Mouse (Mus musculus): ENCODE measurements around the gene Clpx. TPM values are rescaled to one million over a fixed set of nuclear protein-coding genes. Genes with fewer than 3 reads are reported as not detected.

Clpx gene
- polyA plus RNA-seq, 1 experiment from 2014 or later: 37.2 TPM

DNA sequence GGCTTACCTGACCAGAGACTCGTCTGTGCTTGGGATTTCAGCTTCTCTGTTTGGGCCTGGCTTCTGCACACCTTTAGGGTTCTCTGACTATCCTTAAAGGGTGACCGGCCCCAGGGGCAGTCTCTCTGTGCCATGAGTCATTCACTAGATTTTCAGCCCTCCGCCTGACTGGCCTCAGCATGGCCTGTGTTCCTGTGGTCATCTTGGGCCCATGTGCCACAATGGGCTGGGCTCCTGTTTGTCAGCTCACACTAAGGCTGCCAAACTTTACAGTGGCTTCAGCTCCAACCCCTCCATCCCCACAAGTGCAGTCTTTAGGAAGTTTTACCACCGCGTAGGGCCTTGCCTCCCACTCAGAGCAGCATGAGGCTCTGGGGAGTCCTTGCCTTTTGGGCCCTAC lies 59.2 kb downstream of the Clpx start:
- H3K9ac ChIP-seq (ENCODE audit: low read depth, low read length): no peak overlapping the region
- no peaks in the 10 kb centered on the region for H3K27me3 ChIP-seq (replicated peaks; ENCODE audit: control insufficient read depth, insufficient read depth, low read length)
- no peaks in the 10 kb centered on the region for H3K9me3 ChIP-seq (ENCODE audit: control insufficient read depth, low read length)
- peaks cover 1% of the 10 kb centered on the region for H3K4me1 ChIP-seq (ENCODE audit: control insufficient read depth, insufficient read depth, low read depth, low read length)
- peaks cover 15% of the 10 kb centered on the region for H3K36me3 ChIP-seq (ENCODE audit: control insufficient read depth, insufficient read depth, low read length)
- H3K27ac ChIP-seq (ENCODE audit: low read depth, low read length): no peak overlapping the region
- ATAC-seq: no peak
- 89% methylated on average over 5 of the region's 5 CpGs for WGBS
- no peak overlapping the region for H3K4me2 ChIP-seq (ENCODE audit: low read length)
- no peak overlapping the region for H3K4me3 ChIP-seq (ENCODE audit: low read length)

DNA sequence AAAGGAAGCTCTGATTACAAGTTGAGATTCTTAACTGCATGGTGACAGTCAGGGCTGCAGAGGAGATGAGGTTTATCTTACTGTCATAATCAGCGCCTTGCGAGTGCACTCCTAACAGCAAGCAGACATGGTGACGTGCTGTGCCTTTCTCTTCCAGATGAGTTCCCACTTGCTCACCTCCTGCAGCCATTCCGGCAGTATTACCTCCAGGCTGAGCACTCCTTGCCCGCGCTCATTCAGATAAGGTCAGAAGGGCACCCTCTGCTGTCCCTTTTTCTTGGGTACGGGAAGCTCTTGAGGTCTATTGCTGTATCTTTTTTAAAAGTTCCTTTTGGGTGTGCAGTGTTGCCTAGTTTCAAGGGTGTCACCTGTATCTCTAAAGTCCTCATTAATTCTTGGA lies 62.5 kb downstream of the Clpx start:
- Histone ChIP-seq H3K4me1 (ENCODE audit: control insufficient read depth, insufficient read depth, low read depth, low read length) (no peaks in the 10 kb centered on the region), H3K27me3 (replicated peaks; ENCODE audit: control insufficient read depth, insufficient read depth, low read length) (no peaks in the 10 kb centered on the region), H3K27ac (ENCODE audit: low read depth, low read length) (no peak overlapping the region), H3K4me2 (ENCODE audit: low read length) (no peak overlapping the region), H3K9ac (ENCODE audit: low read depth, low read length) (no peak overlapping the region), H3K9me3 (ENCODE audit: control insufficient read depth, low read length) (no peaks in the 10 kb centered on the region), H3K4me3 (ENCODE audit: low read length) (no peak overlapping the region), H3K36me3 (ENCODE audit: control insufficient read depth, insufficient read depth, low read length) (peaks cover 41% of the 10 kb centered on the region)
- WGBS: 86% methylated on average over 7 of the region's 7 CpGs
- ATAC-seq: no peak

DNA sequence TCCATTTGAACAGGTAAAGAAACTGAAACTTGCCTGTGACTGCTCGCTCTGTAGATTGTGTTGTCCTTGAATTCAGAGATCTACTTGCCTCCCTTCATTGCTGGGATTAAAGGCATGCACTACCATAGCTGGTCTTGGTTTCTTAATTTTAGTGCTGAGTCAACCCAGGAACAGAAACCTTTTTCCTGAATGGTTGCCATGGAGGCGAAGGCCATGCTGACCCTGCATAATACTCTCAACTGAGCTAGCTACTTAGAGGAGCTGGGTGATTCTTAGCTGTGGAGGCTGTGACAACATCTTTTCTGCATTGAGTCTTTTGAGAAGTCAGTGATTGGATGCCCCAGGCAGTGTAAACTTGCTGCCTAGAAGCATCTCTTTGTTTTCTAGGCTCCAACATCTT lies 62.9 kb downstream of the Clpx start:
- 90% methylated on average over 2 of the region's 2 CpGs for WGBS
- Histone ChIP-seq H3K4me2 (ENCODE audit: low read length) (no peak overlapping the region), H3K4me1 (ENCODE audit: control insufficient read depth, insufficient read depth, low read depth, low read length) (no peaks in the 10 kb centered on the region), H3K4me3 (ENCODE audit: low read length) (no peak overlapping the region), H3K9me3 (ENCODE audit: control insufficient read depth, low read length) (no peaks in the 10 kb centered on the region), H3K36me3 (ENCODE audit: control insufficient read depth, insufficient read depth, low read length) (peaks cover 41% of the 10 kb centered on the region), H3K9ac (ENCODE audit: low read depth, low read length) (no peak overlapping the region), H3K27ac (ENCODE audit: low read depth, low read length) (no peak overlapping the region), H3K27me3 (replicated peaks; ENCODE audit: control insufficient read depth, insufficient read depth, low read length) (no peaks in the 10 kb centered on the region)
- no peak for ATAC-seq

DNA sequence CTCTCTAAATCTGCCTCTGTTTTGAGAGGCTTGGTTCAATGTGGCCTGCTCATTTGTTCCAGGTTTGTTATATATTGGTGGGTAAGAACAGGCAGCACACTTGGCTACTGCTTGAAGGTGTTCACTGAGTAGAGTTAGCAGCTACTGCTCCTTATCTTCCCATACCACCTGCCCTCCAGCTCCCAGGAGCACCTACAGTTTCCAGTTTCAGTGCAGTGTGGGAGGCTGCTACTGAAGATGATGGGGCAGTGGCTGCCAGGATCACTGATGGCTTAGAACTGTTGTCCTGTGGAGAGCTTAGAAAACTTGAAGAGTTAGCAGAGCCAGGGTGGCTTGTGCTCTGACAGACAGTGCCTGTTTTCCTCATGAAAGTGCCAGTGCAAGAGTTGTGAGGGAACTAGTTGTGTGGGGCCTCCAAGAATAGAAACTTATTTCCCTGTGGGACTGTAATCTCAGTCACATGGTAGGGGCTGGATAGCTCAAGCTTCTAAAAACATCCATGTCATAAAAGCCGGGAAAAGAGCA lies 65.0 kb downstream of the Clpx start:
- H3K27me3 ChIP-seq (replicated peaks; ENCODE audit: control insufficient read depth, insufficient read depth, low read length): no peaks in the 10 kb centered on the region
- no peak overlapping the region for H3K4me2 ChIP-seq (ENCODE audit: low read length)
- H3K4me1 ChIP-seq (ENCODE audit: control insufficient read depth, insufficient read depth, low read depth, low read length): no peaks in the 10 kb centered on the region
- WGBS: 92% methylated on average over 1 of the region's 1 CpGs
- H3K9me3 ChIP-seq (ENCODE audit: control insufficient read depth, low read length): no peaks in the 10 kb centered on the region
- no peak for ATAC-seq
- H3K9ac ChIP-seq (ENCODE audit: low read depth, low read length): no peak overlapping the region
- peaks cover 41% of the 10 kb centered on the region for H3K36me3 ChIP-seq (ENCODE audit: control insufficient read depth, insufficient read depth, low read length)
- H3K27ac ChIP-seq (ENCODE audit: low read depth, low read length): no peak overlapping the region
- no peak overlapping the region for H3K4me3 ChIP-seq (ENCODE audit: low read length)

DNA sequence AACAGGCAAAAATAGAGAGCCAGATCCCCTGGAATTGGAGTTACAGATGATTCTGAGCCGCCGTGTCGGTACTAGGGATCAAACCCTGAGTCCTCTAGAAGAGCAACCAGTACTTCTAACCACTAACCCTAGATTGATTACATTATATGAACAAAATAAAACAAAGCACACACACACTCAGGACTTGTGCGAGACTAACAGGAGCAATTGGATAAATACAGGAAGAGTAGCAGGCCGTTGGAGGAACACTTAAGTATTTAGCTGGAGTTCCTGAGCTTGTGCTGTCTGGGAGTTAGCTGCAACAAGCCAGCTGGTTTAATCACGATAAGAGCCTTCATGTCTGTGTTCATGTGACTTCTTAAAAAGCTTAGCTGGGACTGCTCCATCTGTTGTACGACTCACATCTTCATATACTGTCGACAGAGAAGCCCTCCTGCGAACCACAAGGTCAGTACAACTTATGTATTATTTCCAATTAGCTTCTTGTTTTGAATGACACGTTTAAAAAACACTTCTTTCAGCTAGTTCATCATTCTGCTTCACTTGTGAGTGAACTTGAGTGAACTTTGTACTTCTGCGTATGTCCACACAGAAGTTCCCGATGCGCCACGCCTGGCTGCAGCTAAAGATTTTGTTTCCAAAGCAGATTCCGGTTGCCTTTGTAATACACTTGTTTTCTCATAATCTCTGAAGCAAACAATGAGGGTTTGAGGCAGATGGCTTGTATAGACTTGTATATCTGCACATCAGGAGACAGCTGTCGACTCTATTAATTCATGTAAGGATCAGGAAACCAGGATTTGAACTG lies 66.8 kb downstream of the Clpx start, which contains the start of gene Ubap1l:
Gene Ubap1l (plus strand): TSS at position 401 of the 808 bp plus-strand sequence.
- Histone ChIP-seq H3K9ac (ENCODE audit: low read depth, low read length) (no peak within 1 kb of the TSS), H3K27me3 (replicated peaks; ENCODE audit: control insufficient read depth, insufficient read depth, low read length) (no peaks in the 10 kb centered on the region), H3K27ac (ENCODE audit: low read depth, low read length) (no peak within 1 kb of the TSS), H3K36me3 (ENCODE audit: control insufficient read depth, insufficient read depth, low read length) (peaks cover 39% of the 10 kb centered on the region), H3K9me3 (ENCODE audit: control insufficient read depth, low read length) (no peaks in the 10 kb centered on the region), H3K4me3 (ENCODE audit: low read length) (no peak within 1 kb of the TSS), H3K4me2 (ENCODE audit: low read length) (no peak within 1 kb of the TSS), H3K4me1 (ENCODE audit: control insufficient read depth, insufficient read depth, low read depth, low read length) (no peaks in the 10 kb centered on the region)
- WGBS: 93% methylated on average over 16 of the region's 16 CpGs
- ATAC-seq: no peak

DNA sequence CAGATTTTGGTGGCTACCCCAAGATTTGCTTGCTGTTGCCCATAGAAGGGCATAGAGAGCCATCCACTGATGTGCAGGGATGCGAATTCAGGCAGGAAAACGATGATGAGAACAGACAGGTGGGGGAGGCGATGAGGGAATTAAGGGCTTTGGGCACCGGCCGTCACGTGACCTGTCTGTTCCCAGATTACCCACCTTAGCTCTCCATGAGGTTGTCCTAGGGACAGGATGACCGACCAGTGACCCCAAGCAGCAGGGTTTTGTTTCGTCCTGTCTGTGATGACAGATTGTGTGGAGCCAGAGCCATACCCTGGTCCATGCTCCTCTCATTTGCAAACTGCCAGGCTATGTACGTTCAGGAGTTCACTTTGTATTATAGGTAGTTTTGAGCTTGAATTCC lies 69.6 kb downstream of the Clpx start:
- Histone ChIP-seq H3K9ac (ENCODE audit: low read depth, low read length) (no peak overlapping the region), H3K4me1 (ENCODE audit: control insufficient read depth, insufficient read depth, low read depth, low read length) (no peaks in the 10 kb centered on the region), H3K27me3 (replicated peaks; ENCODE audit: control insufficient read depth, insufficient read depth, low read length) (no peaks in the 10 kb centered on the region), H3K36me3 (ENCODE audit: control insufficient read depth, insufficient read depth, low read length) (peaks cover 23% of the 10 kb centered on the region), H3K27ac (ENCODE audit: low read depth, low read length) (no peak overlapping the region), H3K4me2 (ENCODE audit: low read length) (no peak overlapping the region), H3K9me3 (ENCODE audit: control insufficient read depth, low read length) (no peaks in the 10 kb centered on the region), H3K4me3 (ENCODE audit: low read length) (no peak overlapping the region)
- no peak for ATAC-seq
- 63% methylated on average over 9 of the region's 9 CpGs for WGBS

DNA sequence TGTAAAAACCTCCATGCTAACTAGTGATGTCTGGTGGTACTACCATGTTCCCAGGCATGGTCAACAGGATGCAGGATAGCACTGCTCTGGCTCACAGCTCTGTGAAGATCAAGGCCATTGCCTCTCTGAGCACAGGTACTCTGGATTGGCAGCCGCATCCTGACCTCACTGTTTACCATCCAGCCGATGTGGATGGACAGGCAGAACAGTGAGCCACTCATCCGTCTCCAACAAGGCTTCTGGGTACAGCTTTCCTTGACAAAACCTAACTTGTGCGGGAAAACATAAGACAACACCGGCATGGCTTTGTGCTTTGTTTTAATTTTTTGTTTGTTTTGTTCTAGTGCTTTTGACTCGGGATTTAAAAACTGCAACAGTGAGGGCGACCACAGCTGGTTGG lies 71.7 kb downstream of the Clpx start:
- Histone ChIP-seq H3K4me2 (ENCODE audit: low read length) (no peak overlapping the region), H3K9me3 (ENCODE audit: control insufficient read depth, low read length) (no peaks in the 10 kb centered on the region), H3K27ac (ENCODE audit: low read depth, low read length) (no peak overlapping the region), H3K9ac (ENCODE audit: low read depth, low read length) (no peak overlapping the region), H3K4me3 (ENCODE audit: low read length) (no peak overlapping the region), H3K4me1 (ENCODE audit: control insufficient read depth, insufficient read depth, low read depth, low read length) (no peaks in the 10 kb centered on the region), H3K27me3 (replicated peaks; ENCODE audit: control insufficient read depth, insufficient read depth, low read length) (no peaks in the 10 kb centered on the region), H3K36me3 (ENCODE audit: control insufficient read depth, insufficient read depth, low read length) (peaks cover 11% of the 10 kb centered on the region)
- no peak for ATAC-seq
- WGBS: 90% methylated on average over 7 of the region's 7 CpGs

DNA sequence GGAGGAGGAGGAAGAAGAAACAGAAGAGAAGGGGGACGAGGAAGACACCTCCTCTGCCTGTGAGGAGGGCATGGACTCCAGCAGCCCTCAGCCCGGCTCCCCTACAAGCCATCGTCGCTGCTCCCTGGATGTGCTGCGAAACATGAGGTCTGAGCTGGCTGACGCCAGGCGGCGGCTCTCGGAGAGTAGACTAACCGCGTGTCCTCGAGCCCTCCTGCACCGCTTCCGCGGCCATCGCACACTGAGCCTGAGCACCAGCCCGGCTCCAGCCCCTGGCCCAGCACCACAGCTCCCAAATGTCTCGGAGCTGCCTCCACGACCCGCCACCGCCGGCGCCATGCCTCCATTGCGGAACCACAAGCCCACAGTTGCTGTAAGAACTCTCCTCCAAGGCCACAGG lies 77.7 kb downstream of the Clpx start:
- H3K4me1 ChIP-seq (ENCODE audit: control insufficient read depth, insufficient read depth, low read depth, low read length): no peaks in the 10 kb centered on the region
- no peak overlapping the region for H3K4me3 ChIP-seq (ENCODE audit: low read length)
- H3K9ac ChIP-seq (ENCODE audit: low read depth, low read length): no peak overlapping the region
- no peak for ATAC-seq
- WGBS: 83% methylated on average over 24 of the region's 24 CpGs
- H3K27me3 ChIP-seq (replicated peaks; ENCODE audit: control insufficient read depth, insufficient read depth, low read length): no peaks in the 10 kb centered on the region
- no peak overlapping the region for H3K27ac ChIP-seq (ENCODE audit: low read depth, low read length)
- peaks cover 13% of the 10 kb centered on the region for H3K36me3 ChIP-seq (ENCODE audit: control insufficient read depth, insufficient read depth, low read length)
- no peaks in the 10 kb centered on the region for H3K9me3 ChIP-seq (ENCODE audit: control insufficient read depth, low read length)
- H3K4me2 ChIP-seq (ENCODE audit: low read length): no peak overlapping the region

DNA sequence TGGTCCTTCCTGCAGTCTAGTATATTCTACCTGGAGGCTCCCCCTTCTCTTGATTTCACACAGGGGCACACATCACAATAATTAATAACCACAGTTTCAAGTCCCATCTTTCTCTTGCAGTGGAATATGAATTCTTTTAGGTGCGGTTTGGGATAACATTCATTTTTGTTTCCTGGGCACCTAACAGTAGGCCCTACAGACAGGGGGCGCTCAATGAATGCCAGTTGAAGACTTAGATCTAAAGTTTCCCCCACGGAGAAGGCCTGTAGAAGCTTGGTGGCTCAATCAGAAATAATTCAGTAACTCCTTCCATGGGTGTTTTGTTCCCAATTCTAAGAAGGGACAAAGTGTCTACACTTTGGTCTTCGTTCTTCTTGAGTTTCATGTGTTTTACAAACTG lies 78.4 kb downstream of the Clpx start:
- no peaks in the 10 kb centered on the region for H3K4me1 ChIP-seq (ENCODE audit: control insufficient read depth, insufficient read depth, low read depth, low read length)
- H3K4me3 ChIP-seq (ENCODE audit: low read length): no peak overlapping the region
- ATAC-seq: no peak
- no peak overlapping the region for H3K27ac ChIP-seq (ENCODE audit: low read depth, low read length)
- no peaks in the 10 kb centered on the region for H3K27me3 ChIP-seq (replicated peaks; ENCODE audit: control insufficient read depth, insufficient read depth, low read length)
- peaks cover 18% of the 10 kb centered on the region for H3K36me3 ChIP-seq (ENCODE audit: control insufficient read depth, insufficient read depth, low read length)
- H3K9me3 ChIP-seq (ENCODE audit: control insufficient read depth, low read length): no peaks in the 10 kb centered on the region
- no peak overlapping the region for H3K9ac ChIP-seq (ENCODE audit: low read depth, low read length)
- WGBS: 79% methylated on average over 4 of the region's 4 CpGs
- H3K4me2 ChIP-seq (ENCODE audit: low read length): no peak overlapping the region
